Mouse (Mus musculus): ENCODE results near the gene Cptp. TPM values are rescaled to one million over a fixed set of nuclear protein-coding genes. Genes with fewer than 3 reads are reported as not detected.
A peak's percentile ranks its signal among the peaks of the same experiment; 100 is the strongest.

Cptp gene
- polyA plus RNA-seq, 2 experiments: 5.6 to 7.6 TPM

GRCm38 (mm10) chr4:155841003-155841454 is 28.2 kb downstream of the Cptp start:
- Histone ChIP-seq H3K4me3 (ENCODE audit: insufficient read depth in 1 of 2, low read depth in 2 of 2, low read length in 2 of 2) (peak overlapping the region; percentile 57 to 60), H3K9ac (replicated peaks) (peak overlapping the region; percentile 54), H3K9me3 (ENCODE audit: control insufficient read depth, low read length) (no peaks in the 10 kb centered on the region), H3K4me1 (replicated peaks; ENCODE audit: control insufficient read depth in 2 of 2, insufficient read depth in 2 of 2, low read length in 1 of 2) (peaks cover 3 to 10% of the 10 kb centered on the region in 2 experiments; a peak in 3 of 4 replicates), H3K27me3 (ENCODE audit: control insufficient read depth, insufficient read depth, low read length) (peaks cover 6% of the 10 kb centered on the region), H3K4me2 (ENCODE audit: low read depth) (peak overlapping the region; percentile 84), H3K36me3 (replicated peaks; ENCODE audit: control insufficient read depth, insufficient read depth, low read depth) (no peaks in the 10 kb centered on the region), H3K27ac (no peak overlapping the region)
- under 1% methylated on average over 32 of the region's 32 CpGs for WGBS (ENCODE audit: insufficient replicate concordance)
- TF ChIP-seq EP300 (IDR thresholded peaks at IDR 0.05; ENCODE audit: low read depth) (no peak), CTCF (IDR thresholded peaks at IDR 0.05; ENCODE audit: low read depth) (peak; percentile 60)
- ATAC-seq (ENCODE audit: insufficient read depth) (peak; percentile 84), DNase-seq (ENCODE audit: low read depth in 3 of 3, low spot score in 3 of 3) (peak; percentile 49 to 58 (median 51))

GRCm38 (mm10) chr4:155840076-155841002 is 28.9 kb downstream of the Cptp start:
- Histone ChIP-seq H3K4me1 (replicated peaks; ENCODE audit: control insufficient read depth in 2 of 2, insufficient read depth in 2 of 2, low read length in 1 of 2) (peaks cover 3 to 10% of the 10 kb centered on the region in 2 experiments; a peak in 3 of 4 replicates), H3K9me3 (ENCODE audit: control insufficient read depth, low read length) (no peaks in the 10 kb centered on the region), H3K4me2 (ENCODE audit: low read depth) (peak overlapping the region; percentile 84), H3K36me3 (replicated peaks; ENCODE audit: control insufficient read depth, insufficient read depth, low read depth) (no peaks in the 10 kb centered on the region), H3K27me3 (ENCODE audit: control insufficient read depth, insufficient read depth, low read length) (peaks cover 6% of the 10 kb centered on the region), H3K9ac (replicated peaks) (peak overlapping the region; percentile 54), H3K4me3 (ENCODE audit: insufficient read depth in 1 of 2, low read depth in 2 of 2, low read length in 2 of 2) (peak overlapping the region; percentile 57 to 60), H3K27ac (no peak overlapping the region)
- 20% methylated on average over 8 of the region's 8 CpGs for WGBS (ENCODE audit: insufficient replicate concordance)
- DNase-seq (ENCODE audit: low read depth in 3 of 3, low spot score in 3 of 3) (no peak), ATAC-seq (ENCODE audit: insufficient read depth) (no peak)
- TF ChIP-seq CTCF (IDR thresholded peaks at IDR 0.05; ENCODE audit: low read depth) (no peak), EP300 (IDR thresholded peaks at IDR 0.05; ENCODE audit: low read depth) (no peak)

GRCm38 (mm10) chr4:155839483-155839910 is 29.7 kb downstream of the Cptp start, which contains the start of gene Mxra8:
Mxra8 (plus strand) TSS chr4:155839680.
- peak within 1 kb of the TSS; percentile 54; the same call in 1 of the 2 replicates for H3K9ac ChIP-seq (replicated peaks)
- no peak for DNase-seq (ENCODE audit: low read depth in 3 of 3, low spot score in 3 of 3)
- WGBS (ENCODE audit: insufficient replicate concordance): 22% methylated on average over 16 of the region's 16 CpGs
- H3K9me3 ChIP-seq (ENCODE audit: control insufficient read depth, low read length): no peaks in the 10 kb centered on the region
- H3K4me3 ChIP-seq (ENCODE audit: insufficient read depth in 1 of 2, low read depth in 2 of 2, low read length in 2 of 2): peak within 1 kb of the TSS; percentile 57 to 60
- H3K27me3 ChIP-seq (ENCODE audit: control insufficient read depth, insufficient read depth, low read length): peaks cover 6% of the 10 kb centered on the region
- no peak within 1 kb of the TSS for H3K27ac ChIP-seq
- H3K4me1 ChIP-seq (replicated peaks; ENCODE audit: control insufficient read depth in 2 of 2, insufficient read depth in 2 of 2, low read length in 1 of 2): peaks cover 3 to 10% of the 10 kb centered on the region in 2 experiments; a peak in 3 of 4 replicates
- peak; percentile 22 for ATAC-seq (ENCODE audit: insufficient read depth)
- TF ChIP-seq CTCF (IDR thresholded peaks at IDR 0.05; ENCODE audit: low read depth) (no peak), EP300 (IDR thresholded peaks at IDR 0.05; ENCODE audit: low read depth) (no peak)
- H3K4me2 ChIP-seq (ENCODE audit: low read depth): peak within 1 kb of the TSS; percentile 84
- H3K36me3 ChIP-seq (replicated peaks; ENCODE audit: control insufficient read depth, insufficient read depth, low read depth): no peaks in the 10 kb centered on the region

- Histone ChIP-seq H3K9ac (replicated peaks) (no peak overlapping the region), H3K9me3 (ENCODE audit: control insufficient read depth, low read length) (no peaks in the 10 kb centered on the region), H3K4me2 (ENCODE audit: low read depth) (no peak overlapping the region), H3K4me3 (ENCODE audit: insufficient read depth in 1 of 2, low read depth in 2 of 2, low read length in 2 of 2) (no peak overlapping the region), H3K27ac (no peak overlapping the region), H3K36me3 (replicated peaks; ENCODE audit: control insufficient read depth, insufficient read depth, low read depth) (no peaks in the 10 kb centered on the region), H3K27me3 (ENCODE audit: control insufficient read depth, insufficient read depth, low read length) (peaks cover 6% of the 10 kb centered on the region), H3K4me1 (replicated peaks; ENCODE audit: control insufficient read depth in 2 of 2, insufficient read depth in 2 of 2, low read length in 1 of 2) (peaks cover 5 to 10% of the 10 kb centered on the region in 2 experiments)
- WGBS (ENCODE audit: insufficient replicate concordance): 45% methylated on average over 8 of the region's 8 CpGs
- ATAC-seq (ENCODE audit: insufficient read depth): no peak
- TF ChIP-seq CTCF (IDR thresholded peaks at IDR 0.05; ENCODE audit: low read depth): no peak
- no peak for TF ChIP-seq EP300 (IDR thresholded peaks at IDR 0.05; ENCODE audit: low read depth)
- no peak for DNase-seq (ENCODE audit: low read depth in 3 of 3, low spot score in 3 of 3)
Observed at GRCm38 (mm10) chr4:155838187-155839153, 30.8 kb downstream of the Cptp start.
